Mouse (Mus musculus) E14TG2a.4 (cell line): ENCODE measurements around the gene Fbxl3.

ENCODE experiments used
- CTCF ChIP-seq: conservative IDR thresholded peaks from 2 replicates; pipeline ENCODE4 v1.5.1; 2014; ENCODE audit warnings: low read length
- NANOG ChIP-seq: IDR thresholded peaks from 2 replicates; pipeline ENCODE4 v1.6.1; 2014; ENCODE audit warnings: borderline replicate concordance, low read length, mixed read lengths
- POU5F1 ChIP-seq: IDR thresholded peaks from 2 replicates; pipeline ENCODE4 v1.6.1; 2014; ENCODE audit warnings: low read length, borderline replicate concordance

DNA sequence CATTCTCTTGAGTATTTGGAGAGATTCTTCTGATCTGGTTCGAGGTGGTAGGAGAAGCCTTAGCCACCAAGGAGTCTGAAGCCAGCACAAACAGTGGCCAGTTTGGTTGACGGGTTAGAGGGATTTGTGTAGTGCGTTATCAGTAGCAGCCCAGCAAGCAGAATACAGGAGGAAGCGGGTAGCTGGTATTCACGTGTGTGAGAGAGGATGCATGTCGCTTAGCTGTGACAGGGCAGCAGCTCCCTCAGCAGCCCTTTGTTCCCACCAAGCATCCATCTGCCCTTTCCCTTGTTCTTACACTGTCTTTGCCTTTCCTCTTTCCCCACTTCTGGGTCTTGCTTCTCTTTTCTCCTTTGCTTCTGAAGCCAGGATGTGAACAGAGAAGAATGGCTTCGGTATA is 24.2 kb downstream of the Fbxl3 start:
- TF ChIP-seq CTCF (no peak), POU5F1 (no peak), NANOG (no peak)
